Mouse (Mus musculus) stomach, postnatal 0 days (tissue): ENCODE measurements around the gene Ppp1ca.

Experiments used
- CTCF ChIP-seq: IDR thresholded peaks from 2 replicates; pipeline ENCODE4 v1.5.1; 2016; ENCODE audit warnings: antibody characterized with exemption, low read depth, mild to moderate bottlenecking, moderate library complexity
- EP300 ChIP-seq: optimal IDR thresholded peaks from 2 replicates; pipeline ENCODE3; 2016; ENCODE audit warnings: antibody characterized with exemption

DNA sequence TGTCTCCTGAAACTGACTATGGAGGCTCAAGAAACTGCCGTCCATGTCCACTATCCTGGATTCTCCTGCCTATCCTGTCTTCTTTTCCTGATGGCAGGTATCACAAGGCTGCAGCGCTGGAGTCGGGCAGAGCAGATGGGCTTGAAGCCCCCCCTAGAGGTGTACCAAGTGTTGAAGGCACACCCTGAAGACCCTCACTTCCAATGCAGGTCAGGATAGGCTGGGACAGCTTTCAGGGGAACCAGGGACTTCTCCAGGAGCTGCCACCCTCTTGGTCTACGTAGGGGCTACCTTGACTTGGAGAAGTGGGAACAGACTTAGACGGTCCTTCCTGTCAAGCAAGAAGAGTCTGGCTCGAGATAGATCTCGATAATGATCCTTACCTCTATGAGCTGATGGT, 40.8 kb downstream of the Ppp1ca start:
- no peak for TF ChIP-seq EP300
- no peak for TF ChIP-seq CTCF
